ENCODE assay signal across 15 mouse cellular contexts in genomic region chr8:110956619-110957450, GRCm38 (mm10). TPM values are rescaled to one million over a fixed set of nuclear protein-coding genes. Genes with fewer than 3 reads are reported as not detected.
DNase-seq lines count a peak whose midpoint lies in the region; ATAC-seq and TF ChIP-seq lines count a peak whose summit lies in the region.
"Had no signal": no experiment of that assay in that cellular context is flagged by ENCODE, and none has a peak within 500 bp of the region (broad histone marks: within the 10 kb centered on the region; RNA-seq: fewer than 3 reads in every experiment).

No protein-coding gene starts in this region.

- no peak for ATAC-seq in midbrain, postnatal 0 days (ENCODE audit: low FRiP score)
- no peak for ATAC-seq in midbrain, embryonic 16.5 days
- peak; percentile 58 for ATAC-seq in hindbrain, postnatal 0 days
- ATAC-seq: intestine, embryonic 15.5 days; liver, postnatal 0 days had no signal

- H3K4me2 ChIP-seq in midbrain, postnatal 0 days (ENCODE audit: low read depth, low read length, poor library complexity, severe bottlenecking), result no peak overlapping the region
- no peak overlapping the region for H3K4me2 ChIP-seq in midbrain, embryonic 16.5 days (ENCODE audit: low read length)
- H3K4me2 ChIP-seq in hindbrain, postnatal 0 days (ENCODE audit: low read depth, low read length), result no peak overlapping the region
- H3K4me2 ChIP-seq: embryonic facial prominence, embryonic 12.5 days; intestine, embryonic 15.5 days had no signal

- peak; percentile 48 for DNase-seq in gastrocnemius, adult 2 months
- DNase-seq in gastrocnemius, adult 18-20 months (ENCODE audit: low spot score), result no peak
- DNase-seq in midbrain, postnatal 0 days (ENCODE audit: low spot score), result peak; percentile 60
- DNase-seq in cerebellum, adult 8-10 months, result peak; percentile 63
- peak; percentile 40 for DNase-seq in hindbrain, postnatal 0 days (ENCODE audit: low spot score)
- DNase-seq in layer of hippocampus, postnatal 36 days, result no peak
- no peak for DNase-seq in right cerebral cortex, adult 18-20 months
- DNase-seq: adrenal gland, postnatal 10 days; gastrocnemius, postnatal 36 days; liver, postnatal 0 days had no signal

- intact Hi-C loops in gastrocnemius, adult 2 months (cut with DNase I), result loop anchor here (5.0 kb wide), 1 partner anchor 35 kb away; no protein-coding TSS in a partner anchor

- no peaks in the 10 kb centered on the region for H3K27me3 ChIP-seq in midbrain, postnatal 0 days (ENCODE audit: insufficient read depth, low read length)
- no peaks in the 10 kb centered on the region for H3K27me3 ChIP-seq in midbrain, embryonic 16.5 days (ENCODE audit: control insufficient read depth, insufficient read depth, low read depth, low read length)
- no peaks in the 10 kb centered on the region for H3K27me3 ChIP-seq in hindbrain, postnatal 0 days (ENCODE audit: insufficient read depth, low read length)
- H3K27me3 ChIP-seq: embryonic facial prominence, embryonic 12.5 days; intestine, embryonic 15.5 days had no signal

- no peak overlapping the region for H3K9ac ChIP-seq in midbrain, postnatal 0 days (replicated peaks; ENCODE audit: low read length, poor library complexity, severe bottlenecking)
- no peak overlapping the region for H3K9ac ChIP-seq in midbrain, embryonic 16.5 days (ENCODE audit: low read depth, low read length)
- no peak overlapping the region for H3K9ac ChIP-seq in hindbrain, postnatal 0 days (replicated peaks; ENCODE audit: low read length)
- H3K9ac ChIP-seq: embryonic facial prominence, embryonic 12.5 days; intestine, embryonic 15.5 days; liver, postnatal 0 days had no signal

- H3K9me3 ChIP-seq in midbrain, postnatal 0 days (ENCODE audit: low read length), result no peaks in the 10 kb centered on the region
- H3K9me3 ChIP-seq in midbrain, embryonic 16.5 days (replicated peaks; ENCODE audit: control insufficient read depth, low read length, poor library complexity, severe bottlenecking), result no peaks in the 10 kb centered on the region
- H3K9me3 ChIP-seq in hindbrain, postnatal 0 days (ENCODE audit: low read length), result no peaks in the 10 kb centered on the region
- H3K9me3 ChIP-seq: embryonic facial prominence, embryonic 12.5 days; G1E; intestine, embryonic 15.5 days had no signal

- no peaks in the 10 kb centered on the region for H3K4me1 ChIP-seq in midbrain, postnatal 0 days (ENCODE audit: insufficient read depth, low read length)
- peaks cover 2% of the 10 kb centered on the region; the same call in 1 of the 2 replicates for H3K4me1 ChIP-seq in midbrain, embryonic 16.5 days (ENCODE audit: control insufficient read depth, insufficient read depth, low read length)
- H3K4me1 ChIP-seq in hindbrain, postnatal 0 days (ENCODE audit: insufficient read depth, low read length), result no peaks in the 10 kb centered on the region
- H3K4me1 ChIP-seq: embryonic facial prominence, embryonic 12.5 days; intestine, embryonic 15.5 days had no signal

- H3K4me3 ChIP-seq in gastrocnemius, adult 2 months, result no peak overlapping the region
- no peak overlapping the region for H3K4me3 ChIP-seq in midbrain, postnatal 0 days (ENCODE audit: low read depth, low read length)
- no peak overlapping the region for H3K4me3 ChIP-seq in midbrain, embryonic 16.5 days (ENCODE audit: low read depth, low read length)
- no peak overlapping the region for H3K4me3 ChIP-seq in hindbrain, postnatal 0 days (ENCODE audit: low read length)
- H3K4me3 ChIP-seq: embryonic facial prominence, embryonic 12.5 days; intestine, embryonic 15.5 days had no signal

- H3K27ac ChIP-seq in gastrocnemius, adult 2 months, result peak overlapping the region; percentile 53
- H3K27ac ChIP-seq in midbrain, postnatal 0 days (ENCODE audit: low read depth, low read length), result no peak overlapping the region
- H3K27ac ChIP-seq in midbrain, embryonic 16.5 days (ENCODE audit: low read length), result no peak overlapping the region
- H3K27ac ChIP-seq in hindbrain, postnatal 0 days, result peak overlapping the region; percentile 64
- H3K27ac ChIP-seq: embryonic facial prominence, embryonic 12.5 days; intestine, embryonic 15.5 days; macrophage had no signal

- no peak for TF ChIP-seq CTCF in gastrocnemius, adult 2 months (IDR thresholded peaks at IDR 0.05)
- no peak for TF ChIP-seq CTCF in midbrain, postnatal 0 days (IDR thresholded peaks at IDR 0.05)
- no peak for TF ChIP-seq CTCF in hindbrain, postnatal 0 days (IDR thresholded peaks at IDR 0.05; ENCODE audit: low read depth)

- WGBS in midbrain, postnatal 0 days, result 83% methylated on average over 15 of the region's 15 CpGs
- 84% methylated on average over 15 of the region's 15 CpGs for WGBS in midbrain, embryonic 16.5 days
- 70% methylated on average over 15 of the region's 15 CpGs for WGBS in hindbrain, postnatal 0 days

- peaks cover 31% of the 10 kb centered on the region for H3K36me3 ChIP-seq in midbrain, postnatal 0 days (ENCODE audit: insufficient read depth, low read length)
- H3K36me3 ChIP-seq in midbrain, embryonic 16.5 days (ENCODE audit: control insufficient read depth, insufficient read depth, low read length), result peaks cover 21% of the 10 kb centered on the region
- 0 out of 2 replicates have a peak, but pooled peaks cover 14% of the 10 kb centered on the region for H3K36me3 ChIP-seq in hindbrain, postnatal 0 days (ENCODE audit: insufficient read depth, low read length)
- H3K36me3 ChIP-seq: intestine, embryonic 15.5 days had no signal

RNA-seq across cellular contexts. Expression of gene St3gal2, which starts 37.1 kb away (rescaled TPM):
- total RNA-seq in gastrocnemius, adult 2 months (2021), result 10 to 100 TPM; 46.4 to 51.0 TPM
- 10 to 100 TPM; 45.6 to 54.6 TPM for total RNA-seq in gastrocnemius, adult 18-20 months (2021)
- total RNA-seq in midbrain, postnatal 0 days (2014; rRNA removed), result 39.7 and 45.7 TPM in 2 replicates
- polyA plus RNA-seq in midbrain, postnatal 0 days (2015; fragmentation: Nextera tagmentation; extraction: Ambion mirVana), result 20.4 and 21.3 TPM in 2 replicates
- 25.9 and 26.8 TPM in 2 replicates for polyA plus RNA-seq in midbrain, embryonic 16.5 days (2015; fragmentation: Nextera tagmentation; extraction: Ambion mirVana)
- total RNA-seq in hindbrain, postnatal 0 days (2014; rRNA removed), result 32.2 and 39.6 TPM in 2 replicates
- polyA plus RNA-seq in hindbrain, postnatal 0 days (2015; fragmentation: Nextera tagmentation; extraction: Ambion mirVana), result 19.9 and 20.2 TPM in 2 replicates
- total RNA-seq in layer of hippocampus, postnatal 36 days (2021), result 10 to 100 TPM; 94.9 to 95.6 TPM

RNA-seq across cellular contexts. Expression of gene Ddx19a, which starts 40.8 kb away (rescaled TPM):
- 10 to 100 TPM; 29.4 to 30.2 TPM for total RNA-seq in gastrocnemius, adult 2 months (2021)
- total RNA-seq in gastrocnemius, adult 18-20 months (2021), result 10 to 100 TPM; 27.2 to 31.8 TPM
- total RNA-seq in midbrain, postnatal 0 days (2014; rRNA removed), result 31.6 and 32.5 TPM in 2 replicates
- polyA plus RNA-seq in midbrain, postnatal 0 days (2015; fragmentation: Nextera tagmentation; extraction: Ambion mirVana), result 12.3 and 13.4 TPM in 2 replicates
- 10.2 and 10.4 TPM in 2 replicates for polyA plus RNA-seq in midbrain, embryonic 16.5 days (2015; fragmentation: Nextera tagmentation; extraction: Ambion mirVana)
- total RNA-seq in hindbrain, postnatal 0 days (2014; rRNA removed), result 30.9 and 35.1 TPM in 2 replicates
- polyA plus RNA-seq in hindbrain, postnatal 0 days (2015; fragmentation: Nextera tagmentation; extraction: Ambion mirVana), result 10.8 and 10.9 TPM in 2 replicates
- total RNA-seq in layer of hippocampus, postnatal 36 days (2021), result 10 to 100 TPM; 28.9 to 31.0 TPM

RNA-seq across cellular contexts. Expression of gene Fuk, which starts 54.5 kb away (rescaled TPM):
- 1 to 10 TPM; 4.4 TPM for total RNA-seq in gastrocnemius, adult 2 months (2021)
- 1 to 10 TPM; 3.6 to 4.4 TPM for total RNA-seq in gastrocnemius, adult 18-20 months (2021)
- 11.8 and 15.5 TPM in 2 replicates for total RNA-seq in midbrain, postnatal 0 days (2014; rRNA removed)
- polyA plus RNA-seq in midbrain, postnatal 0 days (2015; fragmentation: Nextera tagmentation; extraction: Ambion mirVana), result 3.5 and 4.4 TPM in 2 replicates
- 6.3 and 7.3 TPM in 2 replicates for polyA plus RNA-seq in midbrain, embryonic 16.5 days (2015; fragmentation: Nextera tagmentation; extraction: Ambion mirVana)
- total RNA-seq in hindbrain, postnatal 0 days (2014; rRNA removed), result 11.0 and 17.9 TPM in 2 replicates
- 5.3 and 5.8 TPM in 2 replicates for polyA plus RNA-seq in hindbrain, postnatal 0 days (2015; fragmentation: Nextera tagmentation; extraction: Ambion mirVana)
- total RNA-seq in layer of hippocampus, postnatal 36 days (2021), result 10 to 100 TPM; 20.8 to 24.0 TPM

Comparison
In these comparisons a context has a peak if more than half of its experiments do, and no peak if none do; other contexts are left out.
1. DNase-seq: peak in gastrocnemius, adult 2 months (single experiment), midbrain, postnatal 0 days (single experiment), cerebellum, adult 8-10 months (single experiment) and hindbrain, postnatal 0 days (single experiment); none in gastrocnemius, adult 18-20 months (single experiment), layer of hippocampus, postnatal 36 days (0 of 2) and right cerebral cortex, adult 18-20 months (single experiment).
2. H3K27ac ChIP-seq: peak in gastrocnemius, adult 2 months (single experiment) and hindbrain, postnatal 0 days (single experiment); none in midbrain, postnatal 0 days (single experiment) and midbrain, embryonic 16.5 days (single experiment).